Mouse (Mus musculus) limb, embryonic 14.5 days (tissue): ENCODE results near the gene Ascc1. TPM values are rescaled to one million over a fixed set of nuclear protein-coding genes. Genes with fewer than 3 reads are reported as not detected.
"Not testable (repeated sequence)": the region's sequence is repeated elsewhere in the genome, so short reads cannot be mapped to it uniquely, and the experiment has no call there.

Experiments
- ATAC-seq: fragments of 200-750 bp; cut with Nextera tagmentation; 2 replicates; pipeline ENCODE4 v1.8.0; 2017; ENCODE audit warnings: low read depth, moderate number of reproducible peaks, moderate TSS enrichment; ENCODE audit not compliant: low FRiP score
- DNase-seq: peaks from one replicate; pipeline ENCODE4 v3.0.0-alpha.2; 2015; ENCODE audit warnings: low spot score
- H3K27ac ChIP-seq: fragments of 300-500 bp; sonication (generic); replicated peaks from 2 replicates; pipeline ENCODE4 v1.5.1; 2014; ENCODE audit warnings: low read depth, mild to moderate bottlenecking, low read length, moderate library complexity, mixed read lengths
- H3K27me3 ChIP-seq: fragments of 300-500 bp; sonication (generic); 2 replicates; pipeline ENCODE4 v1.6.1; 2014; ENCODE audit warnings: low read length, mixed read lengths; ENCODE audit not compliant: control insufficient read depth, insufficient read depth
- H3K36me3 ChIP-seq: fragments of 300-500 bp; sonication (generic); 2 replicates; pipeline ENCODE4 v1.6.1; 2014; ENCODE audit warnings: mild to moderate bottlenecking, low read length, moderate library complexity, mixed read lengths; ENCODE audit not compliant: control insufficient read depth, insufficient read depth
- H3K4me1 ChIP-seq: fragments of 300-500 bp; sonication (generic); 2 replicates; pipeline ENCODE4 v1.6.1; 2014; ENCODE audit warnings: antibody characterized with exemption, low read length, mixed read lengths; ENCODE audit not compliant: control insufficient read depth, insufficient read depth
- H3K4me2 ChIP-seq: fragments of 300-500 bp; sonication (generic); replicated peaks from 2 replicates; pipeline ENCODE4 v1.6.1; 2014; ENCODE audit warnings: low read depth, mild to moderate bottlenecking, low read length, moderate library complexity; ENCODE audit not compliant: severe bottlenecking
- H3K4me3 ChIP-seq: fragments of 300-500 bp; sonication (generic); replicated peaks from 2 replicates; pipeline ENCODE4 v1.5.1; 2014; ENCODE audit warnings: low read length
- H3K9ac ChIP-seq: fragments of 300-500 bp; sonication (generic); 2 replicates; pipeline ENCODE4 v1.6.1; 2014; ENCODE audit warnings: mild to moderate bottlenecking, low read depth, low read length, moderate library complexity; ENCODE audit not compliant: severe bottlenecking
- H3K9me3 ChIP-seq: fragments of 300-500 bp; sonication (generic); 2 replicates; pipeline ENCODE4 v1.6.1; 2016; ENCODE audit warnings: low read length; ENCODE audit not compliant: control insufficient read depth
- POLR2A ChIP-seq: fragments of 200-500 bp; IDR thresholded peaks from 2 replicates; pipeline ENCODE4 v1.8.0; 2012; ENCODE audit warnings: inconsistent platforms, mild to moderate bottlenecking, moderate library complexity, borderline replicate concordance; ENCODE audit not compliant: insufficient read depth, insufficient read length; ENCODE audit errors: extremely low read depth
- WGBS: fragments of 180-500 bp; shearing (Covaris S2); extraction: QIAGEN DNeasy Blood & Tissue Kit; methylation state at CpG from one replicate; pipeline ENCODE4 v1.1.7; 2014; 5-methylcytosine and 5-hydroxymethylcytosine counted together
- polyA plus RNA-seq, 2 experiments: library from polyadenylated mRNA; depleted of rRNA in 1 of 2; stranded (reverse) in 1 of 2; unstranded in 1 of 2; fragments of >200 nt; fragmentation: Nextera tagmentation in 1 of 2; extraction: Ambion mirVana in 1 of 2; gene quantifications; 2 replicates each; pipeline versions ENCODE4 v1.2.1 to v1.2.3; 2012 to 2014

Ascc1 gene
- polyA plus RNA-seq, 2 experiments, result 32.9 to 41.2 TPM

- DNase-seq, result no peak
- 77% methylated on average over 6 of the region's 6 CpGs for WGBS
- no peak overlapping the region for H3K27ac ChIP-seq
- H3K9me3 ChIP-seq, result no peaks in the 10 kb centered on the region
- no peak overlapping the region for H3K4me2 ChIP-seq
- no peak for TF ChIP-seq POLR2A
- ATAC-seq, result no peak
- H3K36me3 ChIP-seq, result no peaks in the 10 kb centered on the region; the same call in 1 of the 2 replicates
- H3K9ac ChIP-seq, result no peak overlapping the region
- no peak overlapping the region for H3K4me3 ChIP-seq
- H3K27me3 ChIP-seq, result no peaks in the 10 kb centered on the region
- H3K4me1 ChIP-seq, result no peaks in the 10 kb centered on the region
Observed at GRCm38 (mm10) chr10:60124078-60124477, 121.5 kb downstream of the Ascc1 start.

- Histone ChIP-seq H3K4me2 (peak overlapping the region; percentile 28), H3K27me3 (no peaks in the 10 kb centered on the region), H3K27ac (no peak overlapping the region), H3K4me1 (no peaks in the 10 kb centered on the region), H3K4me3 (no peak overlapping the region), H3K9me3 (no peaks in the 10 kb centered on the region), H3K9ac (no peak overlapping the region), H3K36me3 (no peaks in the 10 kb centered on the region; the same call in 1 of the 2 replicates)
- no peak; the same call in 1 of the 2 replicates for ATAC-seq
- DNase-seq, result no peak
- no peak for TF ChIP-seq POLR2A
- 22% methylated on average over 21 of the region's 22 CpGs for WGBS
Observed at GRCm38 (mm10) chr10:60125529-60126327, 123.1 kb downstream of the Ascc1 start.

GRCm38 (mm10) chr10:60128287-60128686 is 125.7 kb downstream of the Ascc1 start:
- WGBS, result 86% methylated on average over 9 of the region's 9 CpGs
- no peaks in the 10 kb centered on the region; the same call in 1 of the 2 replicates for H3K36me3 ChIP-seq
- no peak overlapping the region for H3K9ac ChIP-seq
- H3K4me3 ChIP-seq, result no peak overlapping the region
- no peak for DNase-seq
- no peak overlapping the region for H3K4me2 ChIP-seq
- no peaks in the 10 kb centered on the region for H3K27me3 ChIP-seq
- TF ChIP-seq POLR2A, result no peak
- H3K27ac ChIP-seq, result no peak overlapping the region
- H3K4me1 ChIP-seq, result no peaks in the 10 kb centered on the region
- no peak for ATAC-seq
- no peaks in the 10 kb centered on the region for H3K9me3 ChIP-seq

GRCm38 (mm10) chr10:60130504-60130903 is 127.9 kb downstream of the Ascc1 start:
- WGBS, result 79% methylated on average over 4 of the region's 4 CpGs
- no peaks in the 10 kb centered on the region for H3K9me3 ChIP-seq
- no peak overlapping the region for H3K4me2 ChIP-seq
- no peak overlapping the region for H3K4me3 ChIP-seq
- H3K27ac ChIP-seq, result no peak overlapping the region
- H3K36me3 ChIP-seq, result no peaks in the 10 kb centered on the region; the same call in 1 of the 2 replicates
- no peaks in the 10 kb centered on the region for H3K27me3 ChIP-seq
- DNase-seq (no peak), ATAC-seq (no peak)
- H3K4me1 ChIP-seq, result peaks cover 8% of the 10 kb centered on the region
- TF ChIP-seq POLR2A, result no peak
- H3K9ac ChIP-seq, result no peak overlapping the region

- Histone ChIP-seq H3K36me3 (no peaks in the 10 kb centered on the region), H3K4me2 (no peak overlapping the region; the same call in 1 of the 2 replicates), H3K4me3 (no peak overlapping the region), H3K27ac (no peak overlapping the region), H3K4me1 (peaks cover 8% of the 10 kb centered on the region), H3K27me3 (no peaks in the 10 kb centered on the region), H3K9ac (0 out of 2 replicates have a peak overlapping the region, but pooled peaks have one; percentile 5), H3K9me3 (no peaks in the 10 kb centered on the region)
- DNase-seq (peak; percentile 21), ATAC-seq (peak; percentile 28; the same call in 1 of the 2 replicates)
- TF ChIP-seq POLR2A, result no peak
- WGBS, result 17% methylated on average over 6 of the region's 6 CpGs
Observed at GRCm38 (mm10) chr10:60133501-60133900, 130.9 kb downstream of the Ascc1 start.

GRCm38 (mm10) chr10:60134201-60134600 is 131.6 kb downstream of the Ascc1 start:
- H3K4me3 ChIP-seq, result no peak overlapping the region
- no peaks in the 10 kb centered on the region for H3K9me3 ChIP-seq
- ATAC-seq, result no peak
- H3K9ac ChIP-seq, result no peak overlapping the region
- 46% methylated on average over 8 of the region's 9 CpGs for WGBS
- no peak for DNase-seq
- no peaks in the 10 kb centered on the region for H3K27me3 ChIP-seq
- no peak overlapping the region for H3K4me2 ChIP-seq
- H3K4me1 ChIP-seq, result peaks cover 8% of the 10 kb centered on the region
- no peak overlapping the region for H3K27ac ChIP-seq
- no peak for TF ChIP-seq POLR2A
- no peaks in the 10 kb centered on the region for H3K36me3 ChIP-seq

GRCm38 (mm10) chr10:60136010-60136409 is 133.4 kb downstream of the Ascc1 start:
- not testable (repeated sequence) for H3K27me3 ChIP-seq, H3K4me2 ChIP-seq, H3K27ac ChIP-seq, ATAC-seq, H3K4me3 ChIP-seq, H3K9me3 ChIP-seq, H3K4me1 ChIP-seq, H3K9ac ChIP-seq, H3K36me3 ChIP-seq, DNase-seq
- 50% methylated on average over 1 of the region's 1 CpGs for WGBS
